Mouse (Mus musculus) neural tube, embryonic 12.5 days (tissue): ENCODE measurements around the gene Ifih1. TPM values are rescaled to one million over a fixed set of nuclear protein-coding genes. Genes with fewer than 3 reads are reported as not detected.

ENCODE experiments used
- ATAC-seq: fragments of 200-750 bp; cut with Nextera tagmentation; 2 replicates; pipeline ENCODE4 v1.8.0; 2017; ENCODE audit warnings: low read depth, mild to moderate bottlenecking, moderate TSS enrichment, moderate library complexity; ENCODE audit not compliant: low FRiP score
- H3K27ac ChIP-seq: fragments of 300-500 bp; sonication (generic); 2 replicates; pipeline ENCODE4 v1.5.1; 2016
- H3K27me3 ChIP-seq: fragments of 300-500 bp; sonication (generic); replicated peaks from 2 replicates; pipeline ENCODE4 v1.6.1; 2016; ENCODE audit warnings: mild to moderate bottlenecking
- H3K36me3 ChIP-seq: fragments of 300-500 bp; sonication (generic); 2 replicates; pipeline ENCODE4 v1.6.1; 2016; ENCODE audit warnings: mild to moderate bottlenecking
- H3K4me1 ChIP-seq: fragments of 300-500 bp; sonication (generic); 2 replicates; pipeline ENCODE4 v1.6.1; 2016
- H3K4me2 ChIP-seq: fragments of 300-500 bp; sonication (generic); replicated peaks from 2 replicates; pipeline ENCODE4 v1.6.1; 2016; ENCODE audit warnings: mild to moderate bottlenecking
- H3K4me3 ChIP-seq: fragments of 300-500 bp; sonication (generic); 2 replicates; pipeline ENCODE4 v1.5.1; 2016
- H3K9ac ChIP-seq: fragments of 300-500 bp; sonication (generic); 2 replicates; pipeline ENCODE4 v1.6.1; 2016; ENCODE audit warnings: mild to moderate bottlenecking
- H3K9me3 ChIP-seq: fragments of 300-500 bp; sonication (generic); 2 replicates; pipeline ENCODE4 v1.6.1; 2016; ENCODE audit warnings: mild to moderate bottlenecking
- WGBS: fragments of 180-500 bp; shearing (Covaris S2); methylation state at CpG from one replicate; pipeline ENCODE4 v1.1.7; 2016; 5-methylcytosine and 5-hydroxymethylcytosine counted together
- polyA plus RNA-seq: library from polyadenylated mRNA; unstranded; fragments of >200 nt; fragmentation: Nextera tagmentation; extraction: Ambion mirVana; gene quantifications from 2 replicates; pipeline ENCODE4 v1.2.1, GENCODE M21; 2016

Gene Ifih1
- polyA plus RNA-seq, 1 experiment from 2014 or later, result 2.0 TPM

DNA sequence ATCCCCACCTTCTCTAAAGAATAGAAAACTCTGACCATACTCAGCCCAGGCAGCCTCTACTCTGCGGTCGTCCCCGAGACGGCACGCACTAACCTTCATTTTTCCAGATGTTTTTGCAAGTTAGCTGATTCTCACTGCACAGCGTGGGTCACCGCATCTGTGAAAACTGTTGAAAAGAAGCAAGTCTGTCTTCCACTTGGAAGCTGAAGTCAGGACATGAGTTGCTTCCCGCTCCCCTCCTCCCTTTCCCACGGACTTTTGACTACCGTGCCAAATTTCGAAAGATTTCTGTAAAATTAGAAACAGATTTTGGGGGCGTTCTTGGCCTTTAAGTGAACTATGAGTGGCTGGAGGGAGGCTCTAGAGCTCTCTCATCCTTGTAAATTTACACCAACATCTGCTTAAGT, 72.3 kb downstream of the Ifih1 start, which contains the start of gene Fap:
Gene Fap (minus strand): TSS at position 323 of the 407 bp plus-strand sequence.
- H3K36me3 ChIP-seq, result no peaks in the 10 kb centered on the region
- H3K9me3 ChIP-seq, result no peaks in the 10 kb centered on the region
- H3K27me3 ChIP-seq, result no peaks in the 10 kb centered on the region
- no peak for ATAC-seq
- H3K4me2 ChIP-seq, result no peak within 1 kb of the TSS
- 74% methylated on average over 12 of the region's 12 CpGs for WGBS
- H3K4me1 ChIP-seq, result no peaks in the 10 kb centered on the region
- H3K4me3 ChIP-seq, result no peak within 1 kb of the TSS
- H3K9ac ChIP-seq, result no peak within 1 kb of the TSS
- no peak within 1 kb of the TSS for H3K27ac ChIP-seq

DNA sequence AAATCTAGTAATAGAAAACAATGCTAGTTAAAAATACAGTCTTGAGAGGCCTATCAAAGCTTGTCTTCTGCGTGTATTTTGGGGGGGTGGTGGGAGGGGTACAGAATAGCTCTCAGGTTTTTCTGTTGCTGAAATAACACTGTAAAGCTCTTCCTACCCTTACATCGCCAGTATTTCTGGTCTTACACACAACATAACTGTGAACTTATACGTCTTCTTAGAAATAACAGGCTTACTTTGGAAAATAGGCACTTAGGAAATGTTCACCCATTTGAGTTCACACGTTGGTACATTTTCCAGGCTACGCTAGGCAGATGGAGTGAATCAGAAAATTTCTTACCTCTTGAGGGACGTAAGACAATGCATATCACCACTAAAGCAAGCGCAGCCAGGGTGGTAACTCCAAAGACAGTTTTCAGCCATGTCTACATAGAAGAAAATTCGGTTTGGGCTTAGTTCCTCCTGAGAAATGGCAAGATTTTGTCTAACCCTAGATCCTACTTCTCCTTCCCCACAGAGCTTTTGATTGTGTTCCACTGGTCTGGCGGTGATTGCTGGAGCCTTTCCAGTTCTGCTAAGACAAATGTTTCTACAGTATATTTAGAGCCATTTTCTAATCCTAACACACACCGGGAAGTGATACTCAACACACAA, 72.8 kb downstream of the Ifih1 start:
- no peaks in the 10 kb centered on the region for H3K9me3 ChIP-seq
- H3K4me1 ChIP-seq, result no peaks in the 10 kb centered on the region
- no peak overlapping the region for H3K9ac ChIP-seq
- H3K4me2 ChIP-seq, result no peak overlapping the region
- 79% methylated on average over 10 of the region's 10 CpGs for WGBS
- H3K36me3 ChIP-seq, result no peaks in the 10 kb centered on the region
- ATAC-seq, result no peak
- no peak overlapping the region for H3K27ac ChIP-seq
- H3K4me3 ChIP-seq, result no peak overlapping the region
- H3K27me3 ChIP-seq, result no peaks in the 10 kb centered on the region

DNA sequence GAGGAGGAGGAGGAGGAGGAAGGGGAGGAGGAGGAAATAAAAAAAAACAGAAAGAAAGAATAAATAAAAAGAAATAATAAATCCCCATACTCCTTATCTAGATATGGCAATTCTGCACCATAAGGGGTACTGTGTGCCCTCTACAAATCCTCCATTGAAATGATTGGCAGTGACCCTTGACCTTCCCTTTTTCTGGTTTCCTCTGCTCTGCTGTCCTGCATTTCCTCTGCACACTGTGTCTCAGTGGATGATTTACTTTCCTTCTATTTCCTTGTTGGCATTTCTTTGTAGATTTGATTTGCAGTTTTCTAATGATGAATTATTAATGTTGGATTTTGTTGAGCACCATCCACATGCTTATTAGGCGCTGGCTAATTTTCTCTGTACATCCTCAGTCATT, 81.4 kb downstream of the Ifih1 start:
- no peaks in the 10 kb centered on the region for H3K36me3 ChIP-seq
- H3K9ac ChIP-seq, result no peak overlapping the region
- H3K4me2 ChIP-seq, result no peak overlapping the region
- H3K4me1 ChIP-seq, result no peaks in the 10 kb centered on the region
- H3K27me3 ChIP-seq, result no peaks in the 10 kb centered on the region
- no peak overlapping the region for H3K27ac ChIP-seq
- 91% methylated on average over 1 of the region's 1 CpGs for WGBS
- no peaks in the 10 kb centered on the region for H3K9me3 ChIP-seq
- H3K4me3 ChIP-seq, result no peak overlapping the region
- ATAC-seq, result no peak

DNA sequence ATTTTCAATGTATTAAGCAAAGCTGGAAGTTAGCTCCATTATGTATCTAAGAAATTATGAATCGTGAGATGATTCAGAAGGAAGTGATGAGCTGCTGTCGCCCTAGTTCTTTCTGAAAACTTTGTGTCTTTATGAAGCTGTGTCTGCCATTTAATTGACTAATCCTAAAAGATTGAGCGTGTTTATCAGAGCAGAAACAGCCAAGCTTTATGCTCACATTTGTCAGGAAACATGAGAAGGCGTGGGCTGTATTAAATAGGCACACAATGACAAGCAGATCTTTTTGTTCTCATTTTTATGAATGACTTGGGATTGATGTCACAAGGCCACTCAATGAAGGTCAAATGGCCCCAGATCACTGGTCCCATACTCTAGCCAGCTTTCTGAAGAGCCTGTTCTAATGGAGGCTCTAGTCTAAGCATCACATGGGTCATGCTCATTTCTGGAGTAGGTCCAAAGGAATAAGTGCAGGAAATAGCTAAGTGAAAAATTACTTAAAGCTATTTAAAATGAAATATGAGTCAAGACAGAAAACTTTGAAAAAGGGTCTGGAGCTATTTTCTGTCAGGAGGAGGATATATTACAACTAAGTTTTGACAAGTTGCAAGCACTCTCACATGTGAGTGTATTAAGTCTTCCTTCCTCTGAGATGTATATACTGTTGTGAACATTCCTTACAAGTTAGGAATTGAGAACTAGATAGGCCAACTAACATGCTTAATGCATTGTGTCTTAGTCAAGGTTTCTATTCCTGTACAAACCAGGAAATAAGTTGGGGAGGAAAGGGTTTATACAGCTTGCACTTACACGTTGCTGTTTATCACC, 83.2 kb downstream of the Ifih1 start:
- no peaks in the 10 kb centered on the region for H3K4me1 ChIP-seq
- H3K4me2 ChIP-seq, result no peak overlapping the region
- H3K27me3 ChIP-seq, result no peaks in the 10 kb centered on the region
- no peaks in the 10 kb centered on the region for H3K9me3 ChIP-seq
- no peak for ATAC-seq
- no peak overlapping the region for H3K27ac ChIP-seq
- H3K4me3 ChIP-seq, result no peak overlapping the region
- no peak overlapping the region for H3K9ac ChIP-seq
- 79% methylated on average over 5 of the region's 5 CpGs for WGBS
- H3K36me3 ChIP-seq, result no peaks in the 10 kb centered on the region

DNA sequence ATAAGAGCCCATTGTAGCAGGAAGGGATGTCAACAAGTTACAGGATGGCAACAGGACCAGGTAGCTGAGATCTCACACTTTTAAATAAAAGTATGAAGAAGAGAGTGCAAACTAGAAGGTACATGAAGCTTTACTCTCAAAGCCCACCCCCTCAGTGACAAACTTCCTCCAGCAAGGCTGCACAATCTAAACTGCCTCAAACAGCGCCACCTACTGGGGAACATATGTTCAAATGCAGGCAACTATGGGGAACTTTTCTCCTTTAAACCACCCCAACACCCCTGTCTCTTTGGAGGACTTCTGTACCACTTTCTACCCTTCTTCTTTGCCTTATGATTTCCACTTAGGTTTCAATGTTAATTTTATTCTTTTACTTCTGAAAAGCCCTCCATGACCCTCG, 88.6 kb downstream of the Ifih1 start:
- 76% methylated on average over 2 of the region's 2 CpGs for WGBS
- ATAC-seq, result no peak
- H3K9me3 ChIP-seq, result no peaks in the 10 kb centered on the region

GRCm38 (mm10) chr2:62556349-62556748, 89.7 kb downstream of the Ifih1 start:
- ATAC-seq, result no peak
- Histone ChIP-seq H3K4me2 (no peak overlapping the region), H3K9me3 (no peaks in the 10 kb centered on the region), H3K36me3 (no peaks in the 10 kb centered on the region), H3K9ac (no peak overlapping the region), H3K27me3 (no peaks in the 10 kb centered on the region), H3K4me3 (no peak overlapping the region), H3K4me1 (no peaks in the 10 kb centered on the region), H3K27ac (no peak overlapping the region)
- 95% methylated on average over 9 of the region's 9 CpGs for WGBS

More for the DNA sequence above, 88.6 kb downstream of the Ifih1 start:
- H3K4me3 ChIP-seq, result no peak overlapping the region
- H3K4me1 ChIP-seq, result no peaks in the 10 kb centered on the region
- no peaks in the 10 kb centered on the region for H3K36me3 ChIP-seq
- H3K27me3 ChIP-seq, result no peaks in the 10 kb centered on the region
- no peak overlapping the region for H3K9ac ChIP-seq
- H3K27ac ChIP-seq, result no peak overlapping the region
- H3K4me2 ChIP-seq, result no peak overlapping the region

DNA sequence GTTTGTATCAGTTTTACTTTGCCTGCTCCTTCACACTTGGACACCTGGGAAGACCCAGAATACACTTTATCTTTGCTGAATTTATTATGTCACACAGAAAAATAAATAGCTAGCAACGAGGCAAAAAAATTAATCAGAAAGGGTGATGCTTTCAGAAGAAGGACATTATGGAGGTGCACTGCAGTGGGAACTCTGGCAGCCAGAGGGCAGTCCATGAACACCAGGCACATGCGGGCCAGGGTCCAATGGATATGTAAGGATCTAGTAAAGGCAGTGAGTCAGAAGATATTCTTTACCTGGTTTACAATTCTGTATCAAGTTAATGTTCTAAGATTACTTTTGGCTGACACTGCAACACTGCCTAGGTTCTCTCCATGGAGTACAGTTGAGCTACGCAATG, 96.4 kb downstream of the Ifih1 start:
- no peak overlapping the region for H3K4me3 ChIP-seq
- no peak overlapping the region for H3K27ac ChIP-seq
- H3K27me3 ChIP-seq, result no peaks in the 10 kb centered on the region
- no peaks in the 10 kb centered on the region for H3K36me3 ChIP-seq
- H3K9ac ChIP-seq, result no peak overlapping the region
- no peak for ATAC-seq
- 87% methylated on average over 3 of the region's 3 CpGs for WGBS
- H3K9me3 ChIP-seq, result no peaks in the 10 kb centered on the region
- no peaks in the 10 kb centered on the region for H3K4me1 ChIP-seq
- H3K4me2 ChIP-seq, result no peak overlapping the region

GRCm38 (mm10) chr2:62549131-62549530, 96.9 kb downstream of the Ifih1 start:
- Histone ChIP-seq H3K4me3 (no peak overlapping the region), H3K4me1 (no peaks in the 10 kb centered on the region), H3K27me3 (no peaks in the 10 kb centered on the region), H3K9ac (no peak overlapping the region), H3K4me2 (no peak overlapping the region), H3K27ac (no peak overlapping the region), H3K9me3 (no peaks in the 10 kb centered on the region), H3K36me3 (no peaks in the 10 kb centered on the region)
- no peak for ATAC-seq
- 88% methylated on average over 4 of the region's 4 CpGs for WGBS

DNA sequence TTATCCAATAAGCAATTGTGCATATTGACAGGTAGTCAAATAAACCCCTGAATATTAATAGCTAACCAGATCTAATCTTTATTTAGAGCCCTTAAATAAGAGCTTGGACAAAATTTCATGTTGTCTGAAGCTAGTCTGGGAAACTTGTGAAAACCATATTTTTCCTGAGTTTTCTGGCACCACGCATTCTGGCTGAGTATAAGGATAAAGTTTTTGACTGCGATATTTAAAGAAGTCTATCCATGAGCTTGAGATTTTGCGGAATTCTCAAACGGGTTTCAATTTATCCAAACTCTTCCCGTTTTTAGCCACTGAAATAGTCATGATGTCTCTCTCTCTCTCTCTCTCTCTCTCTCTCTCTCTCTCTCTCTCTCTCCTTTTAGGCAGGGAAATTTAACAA, 98.0 kb downstream of the Ifih1 start:
- no peak for ATAC-seq
- Histone ChIP-seq H3K4me3 (no peak overlapping the region), H3K27ac (no peak overlapping the region), H3K27me3 (no peaks in the 10 kb centered on the region), H3K36me3 (no peaks in the 10 kb centered on the region), H3K9me3 (no peaks in the 10 kb centered on the region), H3K9ac (no peak overlapping the region), H3K4me1 (no peaks in the 10 kb centered on the region), H3K4me2 (no peak overlapping the region)
- 96% methylated on average over 5 of the region's 5 CpGs for WGBS

Other genes starting within 250 kb of the Ifih1 start
- 0.91 and 1.2 TPM in 2 replicates for gene Dpp4, start 234.0 kb downstream of the Ifih1 start, polyA plus RNA-seq
- 0.42 TPM in 1 of 2 replicates, not detected in the other for gene Gcg, start 162.6 kb downstream of the Ifih1 start, polyA plus RNA-seq
- gene Fap, start 72.2 kb downstream of the Ifih1 start, polyA plus RNA-seq, result 4.5 and 5.3 TPM in 2 replicates
- 1.9 and 2.1 TPM in 2 replicates for gene Gca, start 18.0 kb upstream of the Ifih1 start, polyA plus RNA-seq